Mouse (Mus musculus) G1E (cell line): ENCODE measurements around the gene Orm1.

Experiments used
- CTCF ChIP-seq: IDR thresholded peaks from 2 replicates; pipeline ENCODE4 v1.5.1; 2012; ENCODE audit warnings: low read depth, low read length, inconsistent platforms, mixed read lengths
- POLR2AphosphoS5 ChIP-seq: IDR thresholded peaks from 2 replicates; pipeline ENCODE4 v1.6.1; 2012; ENCODE audit warnings: low read depth, low read length, inconsistent platforms; ENCODE audit not compliant: insufficient replicate concordance

DNA sequence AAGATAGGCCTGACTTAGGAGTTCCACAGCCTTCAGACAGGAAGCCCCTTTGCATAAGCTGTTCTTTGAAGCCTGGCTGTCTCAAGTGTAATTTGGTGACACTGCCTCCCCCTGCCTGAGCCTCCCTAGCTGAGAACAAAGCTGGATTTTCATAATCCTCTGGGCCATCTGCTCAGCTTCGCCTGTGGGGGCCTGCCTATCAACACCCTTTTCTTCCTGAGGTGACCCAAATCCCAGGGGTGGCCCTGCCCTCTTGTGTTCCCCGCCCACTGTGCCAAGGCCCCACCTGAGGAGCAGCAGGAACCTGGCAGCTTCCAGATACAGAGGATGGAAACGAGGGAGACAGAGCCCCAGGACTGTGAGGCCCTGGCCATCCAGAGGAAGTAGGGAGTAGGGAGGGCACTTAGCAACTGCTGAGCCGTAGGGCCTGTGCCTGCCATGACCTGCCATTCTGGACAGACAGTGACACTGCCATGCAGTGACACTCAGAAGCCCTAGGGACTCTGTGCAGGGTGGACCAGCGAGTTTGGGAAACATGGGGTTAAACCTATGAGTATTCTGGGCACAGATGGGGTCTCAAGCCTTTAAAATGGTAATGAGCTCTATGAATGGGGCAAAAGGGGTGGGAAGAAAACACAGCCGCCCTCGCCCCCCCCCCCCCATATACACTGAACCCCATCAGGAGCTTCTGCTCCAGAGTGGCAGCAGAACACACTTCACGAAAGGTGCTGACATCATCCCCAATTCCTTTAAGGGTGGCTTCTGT, 44.9 kb downstream of the Orm1 start:
- no peak for TF ChIP-seq CTCF
- no peak for TF ChIP-seq POLR2AphosphoS5
